Mouse (Mus musculus) E14TG2a.4 (cell line): ENCODE results near the gene Pde4d.

Experiments
- CTCF ChIP-seq: conservative IDR thresholded peaks from 2 replicates; pipeline ENCODE4 v1.5.1; 2014; ENCODE audit warnings: low read length
- NANOG ChIP-seq: IDR thresholded peaks from 2 replicates; pipeline ENCODE4 v1.6.1; 2014; ENCODE audit warnings: borderline replicate concordance, low read length, mixed read lengths
- POU5F1 ChIP-seq: IDR thresholded peaks from 2 replicates; pipeline ENCODE4 v1.6.1; 2014; ENCODE audit warnings: low read length, borderline replicate concordance

DNA sequence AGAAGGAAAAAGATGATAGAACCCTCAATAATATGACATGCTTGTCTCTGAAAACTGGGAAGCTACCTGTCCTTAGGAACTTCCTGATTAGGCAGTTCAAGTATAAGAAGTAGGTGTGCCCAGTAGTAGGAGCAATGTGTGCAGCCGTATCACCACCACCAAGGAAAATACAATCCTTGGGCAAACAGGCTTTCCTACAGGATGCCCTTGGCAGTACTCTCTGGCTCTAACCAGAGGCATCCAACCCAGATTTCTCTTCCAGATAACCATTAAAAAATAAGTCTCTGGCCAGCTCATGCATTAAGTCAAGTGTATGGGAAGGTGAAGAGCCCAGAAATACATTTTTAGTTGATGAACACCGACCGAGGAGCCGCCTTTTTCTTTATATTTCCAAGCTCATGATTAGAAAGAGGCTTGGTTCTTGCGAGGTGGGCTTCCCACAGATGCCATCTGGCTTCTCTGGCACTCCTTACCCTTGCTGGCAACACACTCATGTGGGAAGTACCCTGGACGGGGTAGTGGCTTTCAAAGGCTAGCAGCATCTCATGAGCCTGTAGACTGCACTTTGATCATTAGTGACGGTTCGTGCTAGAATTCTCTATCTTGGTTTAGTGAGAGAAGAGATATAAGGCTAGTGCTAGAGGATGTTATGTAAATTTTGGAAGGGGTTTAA lies 375.0 kb downstream of the Pde4d start:
- TF ChIP-seq CTCF (no peak), NANOG (no peak), POU5F1 (no peak)
